Mouse (Mus musculus) layer of hippocampus, postnatal 36 days (tissue): ENCODE measurements at regions not wholly inside any gene's neighbourhood (a gene's known extent, or its start where the extent isn't known, plus 50 kb on each side); places are given as distances from the start of the nearest gene placed in this dataset.

ENCODE experiments used
- DNase-seq, 2 experiments: peaks; one replicate each; pipeline ENCODE4 v3.0.0; 2022

DNA sequence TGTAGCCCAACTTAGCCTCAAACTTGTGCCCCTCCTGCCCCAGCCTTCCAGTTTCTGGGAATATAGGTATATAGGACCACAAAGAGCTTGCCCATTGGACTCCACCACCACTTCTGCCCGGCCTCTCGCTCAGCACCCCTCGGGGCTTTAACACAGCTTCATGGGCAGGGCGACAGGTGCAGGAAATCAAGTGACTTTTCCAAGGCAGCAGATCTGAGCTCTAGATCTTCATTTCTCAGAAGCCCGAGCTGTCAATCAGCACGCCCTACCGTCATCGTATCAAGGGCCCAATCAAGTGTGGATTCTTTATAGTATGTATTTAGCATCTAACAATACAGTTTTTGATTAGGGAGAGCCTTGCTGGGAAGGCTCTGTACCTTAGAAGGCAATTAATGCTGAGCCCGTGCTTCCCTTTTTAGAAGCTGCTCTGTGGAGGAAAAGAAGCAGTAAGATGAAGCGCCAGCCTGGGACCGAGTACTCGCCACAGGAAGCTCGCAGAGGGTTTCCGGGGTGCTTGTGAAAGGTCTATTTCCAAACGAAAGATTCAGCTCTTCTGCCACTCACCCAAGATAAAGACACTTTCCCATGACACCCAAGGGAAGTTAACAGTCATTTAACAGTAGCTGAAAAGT, 56.9 kb upstream of the E2f3 start:
- DNase-seq = no peak

DNA sequence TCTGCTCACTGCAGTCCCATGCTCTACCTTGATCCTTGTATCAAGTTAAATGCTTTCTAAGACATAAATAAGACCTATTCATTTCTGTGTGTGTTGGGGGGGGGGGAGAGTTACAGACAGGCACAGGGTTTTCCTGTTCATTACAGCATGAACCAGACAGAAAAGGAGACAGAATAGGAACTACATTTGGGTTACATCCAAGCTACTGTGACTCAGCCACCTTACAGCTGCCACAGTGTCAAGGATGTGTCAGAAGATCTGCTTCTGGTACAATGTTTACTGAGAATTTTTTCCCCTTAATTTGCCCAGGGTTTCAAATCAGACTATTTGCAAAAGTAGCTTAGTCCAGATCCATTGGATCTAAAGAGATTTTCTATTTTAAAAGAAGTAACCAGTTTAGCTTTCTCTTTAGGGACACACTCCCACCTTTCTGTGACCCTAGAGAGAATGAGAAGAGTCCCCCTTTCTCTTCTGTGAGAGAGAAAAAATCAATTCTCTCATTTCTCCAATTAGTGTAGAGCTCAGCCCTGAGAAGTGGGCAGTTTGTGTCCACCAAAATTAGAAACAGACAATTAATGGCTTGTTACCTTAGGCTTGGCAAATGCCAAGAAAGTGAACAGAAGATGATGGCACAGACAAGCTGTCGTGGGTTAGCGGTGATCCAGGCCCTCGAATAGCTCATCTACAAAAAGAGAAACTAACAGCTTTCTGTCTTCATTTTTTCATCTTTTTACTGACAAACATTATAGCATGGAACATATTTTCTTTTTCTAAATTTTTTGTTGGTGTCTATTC, 55.8 kb upstream of the E2f3 start:
- DNase-seq = no peak

DNA sequence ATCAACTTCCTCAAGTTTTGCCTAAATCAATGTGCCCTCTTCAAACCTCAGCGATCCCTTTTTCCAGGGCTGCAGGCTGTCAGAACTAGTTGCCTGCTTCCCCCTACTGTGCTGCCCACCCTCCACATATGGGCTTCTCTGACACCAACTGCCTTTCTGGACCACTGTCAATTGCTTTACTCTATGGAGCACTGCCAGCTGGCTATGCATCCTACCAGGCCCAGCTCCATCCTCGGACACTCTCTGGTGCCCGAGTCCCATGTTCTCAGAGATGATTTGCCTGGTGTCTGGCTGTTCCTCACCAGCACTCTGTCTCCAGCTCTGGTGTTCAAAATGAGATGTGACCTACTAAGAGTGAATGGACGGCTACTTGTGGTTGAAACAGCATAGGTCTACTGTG, 54.4 kb upstream of the E2f3 start:
- no peak for DNase-seq

DNA sequence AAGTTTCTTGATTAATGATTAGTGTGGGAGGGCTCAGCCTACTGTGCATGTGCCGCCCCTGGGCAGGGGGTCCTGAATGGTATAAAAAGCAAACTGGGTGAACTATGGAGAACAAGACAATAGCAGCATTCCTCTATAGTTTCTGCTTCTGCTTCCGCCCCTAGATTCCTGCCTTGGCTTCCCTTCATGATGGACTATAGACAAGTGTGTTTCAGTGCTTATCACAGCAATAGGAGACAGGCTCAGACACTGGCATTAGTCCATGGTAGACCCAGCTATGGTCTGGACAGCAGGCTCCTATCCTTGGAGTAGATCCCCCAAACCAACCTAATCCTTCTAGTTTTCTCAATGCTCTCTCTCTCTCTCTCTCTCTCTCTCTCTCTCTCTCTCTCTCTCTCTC, 53.9 kb upstream of the E2f3 start:
- no peak for DNase-seq

DNA sequence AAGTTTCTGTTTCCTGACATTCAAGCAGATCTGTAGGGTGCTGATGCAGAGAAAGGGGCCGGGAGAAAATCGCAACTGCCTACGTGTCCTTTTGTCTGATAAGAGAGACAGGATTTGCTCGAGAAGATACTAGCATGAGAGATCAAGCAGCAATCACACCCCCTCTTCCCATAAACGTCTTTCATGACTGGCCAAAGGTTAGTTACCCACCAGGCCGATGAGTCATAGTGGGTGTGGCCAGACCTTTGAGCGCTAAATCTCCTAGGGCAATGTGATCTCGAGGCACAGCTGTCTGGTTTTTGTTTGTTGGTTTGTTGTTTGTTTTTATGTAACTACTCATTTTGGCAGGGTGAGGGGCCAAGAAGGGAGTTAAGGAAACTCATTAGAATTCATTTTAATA, 50.7 kb upstream of the E2f3 start:
- no peak for DNase-seq

DNA sequence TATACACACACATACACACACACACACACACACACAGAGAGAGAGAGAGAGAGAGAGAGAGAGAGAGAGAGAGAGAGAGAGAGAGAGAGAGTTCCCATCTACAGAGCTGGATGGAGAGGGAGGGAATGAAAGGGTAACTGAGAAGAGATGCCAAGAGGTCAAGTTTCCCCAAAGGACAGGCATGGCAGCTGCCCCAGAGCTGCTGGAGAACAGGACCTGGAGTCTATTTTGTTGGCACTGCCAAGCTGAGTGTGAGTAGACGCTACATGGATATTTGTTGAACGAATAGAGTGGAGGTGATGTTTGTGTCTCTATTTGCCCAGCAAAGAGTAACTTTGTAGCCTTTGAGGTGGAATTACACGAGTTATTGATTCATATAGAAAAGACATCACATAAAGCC, 50.2 kb upstream of the E2f3 start:
- no peak for DNase-seq
